Mouse (Mus musculus) Patski (cell line): ENCODE data around the gene Otogl. TPM values are rescaled to one million over a fixed set of nuclear protein-coding genes. Genes with fewer than 3 reads are reported as not detected.

Experiments
- ATAC-seq: fragments of 100-300 bp; one replicate; pipeline ENCODE4 v1.8.0; 2021
- CTCF ChIA-PET: fragments of 350-600 bp; sonication (Branson Sonifier 250); formaldehyde crosslinking; loops from one replicate; lab custom pipeline; 2022; ENCODE audit warnings: inconsistent platforms; lab: Charles Lee
- POLR2A ChIA-PET: fragments of 350-600 bp; sonication (Branson Sonifier 250); formaldehyde crosslinking; loops from one replicate; lab custom pipeline; 2022; ENCODE audit warnings: antibody characterized with exemption, inconsistent platforms; lab: Charles Lee
- DNase-seq: peaks from one replicate; pipeline ENCODE4 v3.0.0-alpha.2; 2011; ENCODE audit warnings: low read depth, low spot score
- H3K27me3 ChIP-seq: fragments of 371-371 bp; one replicate; pipeline ENCODE4 v1.5.1; 2021
- CTCF ChIP-seq: fragments of 100-300 bp; IDR thresholded peaks from one replicate; pipeline ENCODE4 v1.5.1; 2021
- in situ Hi-C: fragments of 300-500 bp; cut with MboI; formaldehyde crosslinking; loops from 3 replicates; pipeline ENCODE4 v1.11.1; 2018; ENCODE audit warnings: low pct_unique_long_range_greater_than_20kb, mixed read lengths
- polyA plus RNA-seq: library from polyadenylated mRNA; unstranded; gene quantifications from one replicate; pipeline ENCODE4 v1.2.3, GENCODE M21; 2021

The Otogl gene
- polyA plus RNA-seq, 1 experiment from 2014 or later, result under 0.01 TPM

- DNase-seq (no peak), ATAC-seq (no peak)
- in situ Hi-C loops, result no loop called here
- no peaks in the 10 kb centered on the region for H3K27me3 ChIP-seq
- ChIA-PET CTCF (interaction anchor here (0.9 to 1.0 kb wide), 2 partner anchors 11 kb away, joined by 3 read pairs; no protein-coding TSS in a partner anchor), POLR2A (no interaction called here)
- no peak for TF ChIP-seq CTCF
These were observed 192.1 kb downstream of the Otogl start, which contains the start of gene Ptprq for GRCm38 (mm10) chr10:107719806-107720205. TSS of gene Ptprq (minus strand) at chr10:107720051.

Other genes starting within 250 kb of the Otogl start
- 12.3 TPM for gene Ptprq, start 192.1 kb downstream of the Otogl start, polyA plus RNA-seq